Mouse (Mus musculus) R1 (cell line): ENCODE results near the gene Actc1.

Experiments used
- DNase-seq: peaks from one replicate; pipeline ENCODE4 v3.0.0-alpha.2; 2018; ENCODE audit warnings: low read depth, low spot score

The Actc1 gene

DNA sequence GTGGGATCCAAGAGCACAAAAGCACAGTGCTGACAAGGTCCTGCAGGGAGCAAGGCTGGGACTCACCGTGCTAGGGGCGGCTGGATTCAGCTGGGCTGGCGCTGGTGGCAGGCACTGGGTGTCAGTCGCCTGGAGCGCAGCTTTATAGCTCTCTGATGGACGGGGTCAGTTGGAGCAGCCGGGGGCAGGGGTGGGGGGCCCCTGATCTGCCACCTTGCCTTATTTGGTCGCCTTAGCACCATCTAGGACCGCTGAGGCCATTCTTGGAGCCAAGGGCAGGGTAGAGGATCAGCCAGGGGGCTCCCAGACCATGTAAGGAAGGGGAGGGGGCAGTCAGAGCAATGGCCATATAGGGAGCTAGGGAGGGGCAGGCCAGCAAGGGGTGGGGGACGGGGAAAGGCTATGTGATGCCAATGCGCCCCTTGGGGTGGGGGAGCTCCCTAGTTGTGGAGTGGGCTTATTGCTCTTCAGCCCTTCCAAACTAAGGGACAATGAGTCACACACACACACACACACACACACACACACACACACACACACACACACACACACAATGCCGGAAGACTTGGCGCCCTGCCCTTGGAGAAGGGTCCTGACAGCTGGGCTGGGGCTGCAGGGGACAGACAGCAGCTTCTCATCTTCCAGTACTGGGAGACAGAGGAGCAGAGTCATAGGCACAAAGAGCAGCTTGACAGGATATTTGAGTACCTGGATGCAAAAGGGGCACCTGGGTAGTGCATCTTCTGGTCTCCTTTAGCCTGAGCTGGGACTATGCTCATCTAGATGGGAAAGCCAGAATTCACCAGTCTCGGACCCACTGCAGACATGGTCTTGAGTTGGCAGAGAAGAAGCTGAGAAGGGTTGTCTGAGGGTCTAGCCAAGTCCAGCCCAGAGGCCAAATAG is at the start of gene Actc1:
Gene Actc1, minus strand, starts transcription at position 853 of the 903 bp plus-strand sequence.
- no peak for DNase-seq

DNA sequence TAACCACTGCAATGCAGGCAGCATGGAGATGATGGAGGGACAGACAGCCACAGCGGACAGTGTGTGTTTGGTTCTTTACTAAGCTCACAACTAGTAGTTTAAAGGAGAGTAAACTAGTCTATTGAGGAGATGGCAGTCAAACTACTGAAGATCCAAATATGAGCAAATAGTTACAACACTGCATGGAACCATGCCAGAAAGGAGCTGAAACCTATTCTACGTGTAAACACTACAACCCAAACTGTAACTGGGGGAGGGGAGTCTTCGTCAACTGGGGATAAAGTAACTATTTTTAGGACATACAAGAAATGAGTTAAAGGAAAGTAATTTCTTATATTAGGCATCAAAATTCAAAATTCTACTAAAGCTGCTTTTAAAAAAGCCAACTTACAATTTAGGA is 49.1 kb upstream of the Actc1 start:
- DNase-seq = no peak

DNA sequence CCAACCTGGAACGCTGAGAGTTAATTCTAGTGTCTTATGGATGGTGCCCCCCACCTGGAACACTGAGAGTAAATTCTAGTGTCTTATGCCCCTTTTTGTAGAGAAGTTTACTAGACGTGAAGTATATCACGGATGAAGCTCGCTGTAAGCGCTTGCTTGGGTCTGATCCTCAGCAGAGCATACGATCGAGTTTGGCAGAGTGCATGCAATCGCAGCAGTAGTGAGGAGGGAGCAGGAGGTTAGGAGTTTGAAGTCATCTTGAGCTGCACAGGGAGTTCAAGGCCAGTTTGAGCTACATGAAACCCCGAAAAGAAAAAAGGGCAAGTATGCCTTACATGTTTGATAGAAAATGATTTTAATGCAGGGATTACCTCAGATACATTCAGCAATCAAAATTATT is 47.5 kb upstream of the Actc1 start:
- no peak for DNase-seq

DNA sequence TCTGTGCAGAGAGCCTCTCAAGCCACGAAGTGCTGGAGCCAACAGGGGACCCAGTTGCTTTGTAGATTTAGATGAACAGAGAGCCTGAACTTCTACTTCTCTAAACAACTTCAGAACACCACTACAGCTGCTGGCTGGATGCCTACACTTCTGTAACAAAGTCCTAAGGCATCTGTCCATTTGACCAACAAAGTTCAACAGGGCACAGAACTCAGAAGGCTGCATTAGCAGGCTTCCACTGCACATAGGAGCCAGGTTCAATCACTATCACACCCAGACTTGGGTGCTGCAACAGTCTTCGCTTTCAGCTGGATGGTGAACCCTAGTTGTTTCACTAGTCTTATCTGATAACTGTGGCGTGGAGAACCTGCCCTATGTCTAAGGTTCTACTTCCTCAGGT is 46.5 kb upstream of the Actc1 start:
- DNase-seq = no peak

DNA sequence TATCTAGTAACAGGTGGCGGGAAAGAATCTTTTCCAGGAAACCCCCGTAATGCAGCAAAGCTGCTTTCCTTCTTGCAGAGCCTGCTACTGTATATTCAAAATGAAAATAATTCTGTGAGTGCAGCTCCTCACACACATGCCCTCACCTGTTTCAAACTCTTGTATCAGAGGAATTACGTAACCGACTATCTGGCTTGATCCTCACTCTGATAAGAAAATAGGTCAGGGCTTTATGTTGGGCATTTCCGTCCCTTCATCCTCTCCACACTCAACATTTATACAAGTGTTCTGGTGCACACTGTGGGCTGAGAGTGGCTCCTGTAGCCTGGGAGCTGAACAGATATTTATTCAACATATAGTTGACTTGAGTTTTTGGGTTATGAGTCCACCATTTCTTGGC is 45.8 kb upstream of the Actc1 start:
- no peak for DNase-seq

DNA sequence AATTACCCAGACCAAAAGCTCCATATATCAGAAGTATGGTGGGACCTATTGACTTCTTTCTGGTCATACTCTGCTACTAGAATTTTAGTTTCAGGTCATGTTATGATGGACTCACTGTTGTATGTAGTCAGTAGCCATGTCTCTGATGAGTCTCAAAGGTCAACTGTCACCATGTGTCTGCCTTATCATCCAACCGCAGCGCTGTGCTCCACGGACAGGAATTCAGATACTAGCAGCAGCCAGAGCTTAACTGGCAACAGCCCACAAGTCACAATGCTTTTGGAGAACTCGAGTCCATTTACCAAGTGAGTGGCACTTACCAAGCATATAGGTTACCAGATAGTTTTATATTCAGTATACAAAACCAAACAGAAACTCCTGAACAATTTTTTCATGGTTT is 44.3 kb upstream of the Actc1 start:
- DNase-seq = no peak

DNA sequence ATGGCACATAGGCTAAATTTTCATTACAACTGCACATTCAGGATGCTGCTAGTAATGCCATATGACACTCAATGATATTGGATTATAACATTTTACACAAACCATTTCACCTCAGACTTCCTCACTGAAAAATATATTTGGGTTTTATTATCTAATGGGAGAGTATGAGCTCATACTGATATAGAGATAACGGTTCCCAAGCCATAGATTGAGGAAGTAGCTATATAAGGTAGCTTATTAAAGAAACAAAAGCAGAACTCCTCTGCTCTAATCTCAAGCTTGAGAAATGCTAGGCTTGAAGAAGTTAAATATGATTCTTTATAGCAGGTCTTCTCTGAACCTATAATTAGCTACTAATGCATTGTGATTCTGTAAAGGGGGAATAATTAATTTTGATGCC is 43.2 kb upstream of the Actc1 start:
- DNase-seq = no peak

DNA sequence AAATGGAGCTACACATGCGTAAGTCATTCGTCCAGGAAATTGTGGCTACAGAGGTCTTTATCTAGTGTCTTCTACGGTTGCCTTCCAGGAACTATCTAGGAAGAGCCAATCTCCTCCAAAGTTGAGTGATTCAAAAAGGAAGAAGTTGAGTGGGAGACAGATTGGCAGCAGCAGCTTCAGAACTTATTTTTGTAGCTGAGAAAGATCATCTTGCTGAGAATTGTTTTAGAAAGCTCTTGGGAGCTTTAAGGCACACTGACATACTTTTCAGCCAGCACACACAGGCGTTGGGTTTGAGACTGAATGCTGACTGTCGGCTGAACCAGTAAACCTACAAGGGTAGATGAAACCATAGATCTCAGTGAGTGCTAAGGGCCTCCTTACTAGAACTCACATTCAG is 42.0 kb upstream of the Actc1 start:
- DNase-seq = no peak

DNA sequence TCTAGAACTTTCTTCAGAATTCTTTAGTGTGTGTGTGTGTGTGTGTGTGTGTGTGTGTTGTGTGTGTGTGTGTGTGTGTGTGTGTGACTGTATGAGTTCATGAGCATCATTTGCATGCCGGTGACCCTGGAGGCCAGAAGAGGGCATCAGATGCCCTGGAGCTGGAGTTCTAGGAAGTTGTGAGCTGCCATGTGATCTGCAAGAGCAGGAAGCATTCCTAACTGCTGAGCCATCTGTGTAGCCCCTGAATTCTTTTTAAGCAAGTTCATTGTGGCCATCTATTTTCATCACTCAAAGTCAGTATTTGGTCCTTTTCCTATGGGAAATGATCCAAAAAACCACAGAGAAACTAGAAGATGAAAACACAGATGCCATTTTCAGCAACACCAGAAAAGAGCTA is 41.3 kb upstream of the Actc1 start:
- DNase-seq = no peak

DNA sequence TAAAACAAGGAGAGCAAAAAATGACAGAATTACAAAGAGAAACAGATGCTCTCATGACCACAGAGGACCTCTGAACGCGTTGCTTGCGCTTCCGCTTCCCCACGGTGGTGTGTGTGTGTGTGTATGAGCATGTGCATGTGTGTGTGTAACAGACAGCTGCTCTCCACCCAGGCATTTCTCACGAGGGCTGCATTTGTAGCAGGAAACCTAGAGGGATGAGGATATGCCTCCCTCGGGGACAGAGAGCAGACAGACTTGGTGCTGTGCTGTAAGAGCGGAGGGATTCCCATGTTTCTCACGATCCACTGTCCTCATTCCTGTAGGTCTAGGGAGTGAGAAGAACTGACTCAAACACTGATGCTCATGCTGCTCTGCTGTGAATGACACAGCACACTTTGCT is 40.2 kb upstream of the Actc1 start:
- DNase-seq = no peak

DNA sequence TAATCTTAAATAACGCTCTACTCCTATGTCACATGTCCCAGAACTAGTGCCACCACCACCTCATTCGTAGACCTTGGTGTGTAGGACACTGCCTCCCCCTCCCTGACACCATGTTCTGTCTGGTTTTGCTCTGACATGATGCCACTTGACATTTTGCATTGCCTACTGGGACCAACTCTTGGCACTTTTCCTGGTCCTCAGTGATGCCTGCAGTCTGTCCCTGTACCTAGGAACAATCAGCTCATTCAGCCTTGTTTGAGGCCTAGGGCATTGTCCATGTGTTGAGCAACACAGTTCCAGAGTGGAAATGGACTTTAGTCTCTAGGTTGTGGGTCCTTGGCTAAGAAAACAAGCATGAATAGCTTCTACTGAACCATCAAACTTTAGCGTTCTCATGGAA is 36.5 kb upstream of the Actc1 start:
- no peak for DNase-seq

DNA sequence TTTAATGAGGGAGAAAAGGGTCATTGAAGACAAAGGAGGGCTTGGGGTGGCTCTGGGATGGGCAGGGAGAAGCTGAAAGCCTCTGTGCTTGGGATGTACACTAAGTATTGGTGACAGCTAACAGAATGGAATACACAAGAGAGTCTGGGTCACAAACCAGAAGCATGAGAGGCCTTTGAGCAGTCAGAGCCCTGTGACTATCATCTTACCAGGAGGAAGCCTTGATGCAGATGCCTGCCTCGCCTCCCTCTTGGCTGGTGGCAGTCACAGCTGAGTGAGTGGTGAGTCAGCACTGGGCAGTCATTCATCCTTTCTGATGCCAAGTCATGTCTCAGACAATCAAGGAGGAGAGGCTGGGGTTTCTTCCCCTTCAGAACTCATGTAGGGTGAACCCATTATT is 33.9 kb upstream of the Actc1 start:
- DNase-seq = no peak

DNA sequence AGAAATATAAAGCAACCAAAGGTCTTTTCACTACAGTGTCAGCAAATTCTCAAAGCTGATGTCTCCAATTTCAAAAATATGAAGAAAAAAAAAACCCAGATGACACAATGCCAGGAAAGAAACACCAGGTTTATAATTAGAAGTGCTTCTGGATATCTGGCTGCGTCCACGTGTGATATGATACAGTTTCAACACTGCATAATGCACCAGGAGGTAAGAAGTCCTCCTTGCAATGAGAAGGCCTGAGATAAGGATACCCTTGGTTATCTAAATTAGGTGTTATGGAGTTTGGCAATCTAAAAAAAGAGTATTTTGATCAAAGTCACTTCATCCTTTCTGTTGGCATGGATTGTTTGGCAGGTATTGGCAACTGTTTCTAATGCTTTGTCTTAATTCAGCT is 18.5 kb upstream of the Actc1 start:
- no peak for DNase-seq

DNA sequence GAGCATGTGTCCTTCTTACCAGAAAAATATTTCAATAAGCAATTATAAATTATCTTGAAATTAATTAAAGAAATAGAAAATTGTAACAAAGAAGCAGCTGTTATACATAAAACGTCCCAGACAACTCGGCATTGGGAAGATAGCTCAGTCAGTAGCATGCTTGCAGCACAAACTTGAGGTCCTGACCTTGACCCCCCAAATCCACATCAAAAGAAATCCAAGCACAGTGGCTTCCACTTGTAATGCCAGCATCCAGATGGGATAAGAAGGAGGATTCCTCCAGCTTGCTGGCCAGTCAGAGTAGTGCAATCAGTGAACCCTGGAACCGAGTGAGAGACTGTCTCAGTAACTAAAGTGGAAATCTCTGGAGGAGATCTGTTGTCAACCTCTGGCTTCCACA is 12.9 kb upstream of the Actc1 start:
- DNase-seq = no peak

DNA sequence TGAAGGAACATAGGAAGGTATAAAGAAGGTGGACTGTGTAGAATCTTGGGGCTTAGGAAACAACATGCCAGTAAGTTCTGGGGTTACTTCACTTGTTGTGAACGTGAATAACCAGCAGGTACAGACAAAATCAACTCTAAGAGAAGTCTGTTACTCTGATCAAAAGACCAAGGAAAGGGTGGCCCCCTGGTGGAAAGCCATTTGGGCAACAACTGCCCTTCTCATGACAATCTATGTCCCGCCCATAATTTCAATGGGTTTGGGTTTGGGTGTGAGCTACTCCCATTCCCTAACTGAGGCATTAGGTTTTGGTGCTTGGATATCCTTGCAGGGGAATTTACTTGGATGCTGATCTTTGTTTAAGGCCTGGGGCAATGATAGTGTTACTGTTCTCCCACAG is 10.7 kb upstream of the Actc1 start:
- DNase-seq = peak; percentile 7

DNA sequence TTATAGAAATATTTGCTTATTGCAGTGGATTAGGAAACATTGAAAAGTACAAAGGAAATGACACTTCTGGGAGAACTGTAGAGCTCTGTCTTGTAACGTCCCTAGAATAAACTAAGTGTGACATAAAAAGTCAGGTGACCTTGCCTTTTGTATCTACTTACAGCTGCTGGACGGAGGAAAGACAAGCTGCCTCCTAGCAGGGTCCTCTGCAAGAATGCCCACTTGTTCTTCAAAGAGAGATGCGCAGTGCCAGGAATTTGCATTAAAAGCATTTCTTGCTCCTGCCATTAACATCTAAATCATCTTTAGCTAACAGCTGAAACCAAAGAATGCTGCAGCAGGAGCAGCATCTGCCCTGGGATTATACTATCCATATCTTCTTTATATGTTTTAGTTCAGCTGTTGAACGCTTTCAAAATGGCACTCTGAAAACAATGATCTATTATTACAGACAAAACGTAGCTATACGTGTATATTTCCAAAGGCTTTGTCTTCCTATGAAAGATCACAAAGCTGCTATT is 6.8 kb upstream of the Actc1 start:
- DNase-seq = peak; percentile 15

DNA sequence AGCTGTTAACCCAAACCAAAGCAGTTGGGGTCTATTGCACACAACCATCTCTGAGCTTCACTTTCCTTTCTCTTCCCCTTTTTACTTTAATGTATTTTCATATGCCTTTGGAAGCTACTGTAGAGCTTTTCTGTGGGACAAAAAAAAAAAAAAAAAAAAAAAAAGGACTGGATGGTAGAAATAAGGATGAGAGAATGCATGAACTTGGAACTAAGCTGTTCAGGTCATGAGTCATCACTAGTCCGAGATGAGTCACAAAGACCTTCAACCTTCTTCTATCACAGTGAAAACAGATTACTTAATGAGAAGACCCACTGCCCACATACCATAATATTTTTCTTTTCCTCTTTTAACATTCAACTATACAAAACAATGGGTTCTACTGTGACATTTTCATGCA is 6.3 kb upstream of the Actc1 start:
- DNase-seq = no peak

DNA sequence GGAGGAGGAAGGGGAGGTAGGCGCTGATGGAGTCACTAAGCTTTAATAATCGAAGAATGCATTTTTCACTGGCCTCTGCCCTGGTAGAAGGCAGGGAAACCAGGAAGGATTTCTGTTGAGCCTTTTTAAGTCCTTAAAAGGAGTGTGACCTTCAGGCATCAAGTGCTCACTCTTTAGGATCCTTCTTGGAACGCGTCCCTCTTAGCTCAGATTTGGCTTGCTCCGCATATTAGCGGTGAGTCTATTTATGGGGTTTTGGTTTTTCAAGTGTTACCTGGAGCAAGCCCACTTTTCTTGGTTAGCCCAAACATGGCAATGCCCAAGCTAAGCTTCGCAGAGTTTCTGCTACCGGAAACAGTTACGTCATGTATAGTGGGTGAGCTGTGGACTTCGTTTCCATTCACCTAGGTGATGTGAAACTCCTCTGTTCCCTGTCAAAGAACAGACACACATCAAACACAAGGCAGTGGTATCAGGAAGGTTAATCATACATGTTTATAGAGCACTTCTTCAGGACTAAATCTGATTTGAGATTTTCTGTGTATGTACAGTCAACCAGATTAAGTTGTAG is 5.0 kb upstream of the Actc1 start:
- peak; percentile 3 for DNase-seq

DNA sequence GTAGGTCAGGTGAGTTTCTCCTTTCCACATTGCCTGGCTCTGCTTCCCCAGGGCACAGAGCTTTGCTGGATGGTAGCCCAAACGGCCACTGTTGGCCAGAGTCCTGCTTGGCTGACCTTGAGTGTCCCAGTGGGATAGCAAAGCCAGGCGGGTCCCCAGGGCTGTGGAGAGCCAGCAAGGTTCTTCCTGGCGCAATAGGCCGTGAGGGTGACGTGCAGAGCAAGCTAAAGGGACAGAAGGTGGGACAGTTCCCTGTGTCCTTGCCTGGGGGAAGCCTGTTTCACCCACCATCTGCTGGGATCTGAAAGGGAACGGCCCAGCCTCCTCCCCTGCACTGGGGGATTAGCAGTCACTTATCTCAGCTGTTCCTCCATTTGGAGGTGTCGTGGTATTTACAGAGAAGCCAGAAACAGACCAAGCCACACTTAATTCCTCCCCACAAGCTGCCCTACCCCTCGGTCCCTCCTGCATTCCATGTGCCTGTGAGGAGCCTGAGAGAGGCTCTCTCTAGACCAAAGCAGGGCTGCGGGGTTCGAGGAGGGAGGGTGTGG is 4.0 kb upstream of the Actc1 start:
- DNase-seq = peak; percentile 23

DNA sequence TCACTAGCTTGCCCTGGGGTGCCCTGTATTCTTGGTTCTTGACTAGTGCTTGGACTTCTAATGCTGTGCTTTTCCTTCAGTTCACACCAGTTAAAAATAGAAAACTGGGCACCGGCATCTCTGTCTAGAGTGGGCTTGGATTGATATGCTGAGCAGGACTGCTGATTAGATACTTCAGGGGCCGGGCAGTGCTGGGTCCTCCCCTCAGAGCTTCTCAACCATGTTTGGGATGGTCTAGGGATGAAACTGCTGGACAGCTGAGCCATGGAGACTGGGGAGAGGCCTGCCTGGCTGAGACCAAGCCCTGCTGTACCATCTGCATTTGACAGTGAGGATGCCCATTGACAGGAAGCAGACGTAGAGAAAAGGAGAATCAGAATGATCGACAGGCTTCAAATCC is 781 bp upstream of the Actc1 start:
- DNase-seq = no peak

DNA sequence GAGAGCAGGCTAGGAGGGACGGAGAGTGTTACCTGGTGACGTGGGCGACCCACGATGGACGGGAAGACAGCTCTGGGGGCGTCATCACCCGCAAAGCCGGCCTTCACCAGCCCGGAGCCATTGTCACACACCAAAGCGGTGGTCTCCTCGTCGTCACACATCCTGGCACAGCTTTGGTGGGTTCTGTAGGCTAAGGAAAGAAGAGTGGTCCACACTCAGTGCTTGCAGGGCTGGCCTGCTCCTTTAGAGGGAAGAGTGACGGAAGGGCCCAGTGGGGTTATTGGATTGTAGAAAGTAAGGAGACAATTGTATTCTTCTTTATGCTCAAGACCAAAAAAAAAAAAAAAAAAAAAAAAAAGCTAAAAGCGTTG is 1.5 kb downstream of the Actc1 start:
- DNase-seq = no peak

DNA sequence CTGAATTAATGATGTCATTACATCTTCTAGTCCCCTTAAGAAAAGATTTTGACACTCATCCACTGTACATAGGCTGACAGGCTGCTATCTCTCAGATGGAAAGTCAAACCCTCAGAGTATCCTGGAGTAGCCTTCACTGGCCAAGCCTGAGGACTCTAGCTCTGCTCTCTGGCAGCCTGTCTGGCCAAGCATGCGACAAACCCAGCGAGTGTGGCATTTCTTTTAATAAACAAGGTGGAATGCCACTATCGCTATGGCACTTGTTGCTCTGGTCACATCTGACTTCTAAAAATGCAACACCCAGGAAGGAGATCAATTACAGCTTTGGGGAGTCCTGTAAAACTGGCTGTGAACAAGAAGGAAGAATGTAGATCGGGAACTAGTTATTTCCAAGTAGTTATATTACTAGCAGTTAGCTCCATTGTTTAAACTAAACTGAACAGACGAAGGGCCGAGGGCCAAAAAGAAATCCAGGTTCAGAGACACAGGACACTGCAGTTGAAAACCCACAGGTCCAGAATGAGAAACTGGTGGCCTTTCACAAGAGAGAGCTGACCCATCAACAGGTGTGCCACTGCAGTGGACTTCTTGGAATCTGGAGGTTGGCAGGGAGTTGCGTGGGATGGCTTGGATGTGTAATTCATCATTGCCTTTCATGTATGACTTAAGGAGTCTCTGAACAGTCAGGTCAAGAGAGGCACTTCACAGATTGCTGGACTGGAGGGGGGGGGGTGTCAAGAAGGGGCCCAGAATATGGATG is 2.1 kb downstream of the Actc1 start:
- no peak for DNase-seq
